Mouse (Mus musculus) cerebral cortex, adult 2 months (tissue): ENCODE data around the gene Ubl5.

Experiments
- WGBS: fragments of 180-500 bp; shearing (Covaris S2); methylation state at CpG from one replicate; pipeline ENCODE4 v1.1.7; 2018; 5-methylcytosine and 5-hydroxymethylcytosine counted together

The Ubl5 gene

GRCm38 (mm10) chr9:20642101-20642895, at the start of gene Ubl5:
Gene Ubl5 (plus strand): TSS chr9:20642878.
- 1% methylated on average over 51 of the region's 51 CpGs for WGBS

GRCm38 (mm10) chr9:20601270-20601669, 41.4 kb upstream of the Ubl5 start:
- WGBS: 80% methylated on average over 6 of the region's 6 CpGs

- 97% methylated on average over 1 of the region's 1 CpGs for WGBS
These were observed 36.4 kb upstream of the Ubl5 start for GRCm38 (mm10) chr9:20606269-20606668.

GRCm38 (mm10) chr9:20607100-20607974, 35.3 kb upstream of the Ubl5 start:
- under 1% methylated on average over 57 of the region's 57 CpGs for WGBS

- 76% methylated on average over 5 of the region's 5 CpGs for WGBS
These were observed 32.7 kb upstream of the Ubl5 start for GRCm38 (mm10) chr9:20609831-20610464.

- WGBS: 87% methylated on average over 5 of the region's 5 CpGs
These were observed 30.7 kb upstream of the Ubl5 start for GRCm38 (mm10) chr9:20611976-20612375.

GRCm38 (mm10) chr9:20616685-20617084, 26.0 kb upstream of the Ubl5 start:
- 85% methylated on average over 2 of the region's 2 CpGs for WGBS

- 83% methylated on average over 2 of the region's 2 CpGs for WGBS
These were observed 11.3 kb upstream of the Ubl5 start for GRCm38 (mm10) chr9:20631332-20631731.

- 92% methylated on average over 8 of the region's 8 CpGs for WGBS
These were observed 7.0 kb upstream of the Ubl5 start for GRCm38 (mm10) chr9:20635676-20636075.

- 75% methylated on average over 3 of the region's 3 CpGs for WGBS
These were observed 6.4 kb upstream of the Ubl5 start for GRCm38 (mm10) chr9:20636256-20636655.

- 84% methylated on average over 2 of the region's 2 CpGs for WGBS
These were observed 5.9 kb upstream of the Ubl5 start for GRCm38 (mm10) chr9:20636790-20637189.

GRCm38 (mm10) chr9:20638552-20638951, 4.1 kb upstream of the Ubl5 start:
- WGBS: 95% methylated on average over 19 of the region's 19 CpGs

- WGBS: 87% methylated on average over 4 of the region's 4 CpGs
These were observed 3.2 kb upstream of the Ubl5 start for GRCm38 (mm10) chr9:20639486-20639885.

GRCm38 (mm10) chr9:20641501-20641900, 1.2 kb upstream of the Ubl5 start:
- WGBS: 16% methylated on average over 6 of the region's 6 CpGs

GRCm38 (mm10) chr9:20642896-20643466, 303 bp downstream of the Ubl5 start:
- under 1% methylated on average over 30 of the region's 30 CpGs for WGBS

GRCm38 (mm10) chr9:20643781-20644180, 1.1 kb downstream of the Ubl5 start:
- WGBS: 1% methylated on average over 13 of the region's 13 CpGs

GRCm38 (mm10) chr9:20644360-20645081, 1.8 kb downstream of the Ubl5 start, which contains the start of gene Fbxl12:
Gene Fbxl12 (minus strand): TSS chr9:20644767.
- under 1% methylated on average over 43 of the region's 43 CpGs for WGBS

GRCm38 (mm10) chr9:20645121-20645520, 2.4 kb downstream of the Ubl5 start:
- 3% methylated on average over 17 of the region's 17 CpGs for WGBS

GRCm38 (mm10) chr9:20651602-20652259, 9.1 kb downstream of the Ubl5 start, which contains the start of gene Pin1:
Gene Pin1 (plus strand): TSS chr9:20652095.
- under 1% methylated on average over 45 of the region's 45 CpGs for WGBS

- WGBS: under 1% methylated on average over 25 of the region's 25 CpGs
These were observed 9.6 kb downstream of the Ubl5 start for GRCm38 (mm10) chr9:20652260-20652658.
